Mouse (Mus musculus): Measurements from ENCODE around the gene Ppp1r12b.
A peak's percentile ranks its signal among the peaks of the same experiment; 100 is the strongest.

Ppp1r12b gene

GRCm38 (mm10) chr1:134955637-134956176, at the start of gene Ppp1r12b:
Gene Ppp1r12b (minus strand): TSS chr1:134955942.
- peak; percentile 96 for DNase-seq (ENCODE audit: low spot score)

GRCm38 (mm10) chr1:135003346-135003745, 47.6 kb upstream of the Ppp1r12b start:
- DNase-seq (ENCODE audit: low spot score): no peak

- no peak for DNase-seq (ENCODE audit: low spot score)
These were observed 44.8 kb upstream of the Ppp1r12b start for GRCm38 (mm10) chr1:135000527-135000926.

- no peak for DNase-seq (ENCODE audit: low spot score)
These were observed 42.5 kb upstream of the Ppp1r12b start for GRCm38 (mm10) chr1:134998231-134998630.

- DNase-seq (ENCODE audit: low spot score): no peak
These were observed 41.8 kb upstream of the Ppp1r12b start for GRCm38 (mm10) chr1:134997568-134997967.

GRCm38 (mm10) chr1:134996471-134996870, 40.7 kb upstream of the Ppp1r12b start:
- DNase-seq (ENCODE audit: low spot score): no peak

- no peak for DNase-seq (ENCODE audit: low spot score)
These were observed 40.2 kb upstream of the Ppp1r12b start for GRCm38 (mm10) chr1:134995954-134996353.

- DNase-seq (ENCODE audit: low spot score): no peak
These were observed 39.7 kb upstream of the Ppp1r12b start for GRCm38 (mm10) chr1:134995437-134995836.

GRCm38 (mm10) chr1:134994739-134995138, 39.0 kb upstream of the Ppp1r12b start:
- DNase-seq (ENCODE audit: low spot score): no peak

- no peak for DNase-seq (ENCODE audit: low spot score)
These were observed 36.4 kb upstream of the Ppp1r12b start for GRCm38 (mm10) chr1:134992046-134992645.

GRCm38 (mm10) chr1:134989372-134989771, 33.6 kb upstream of the Ppp1r12b start:
- DNase-seq (ENCODE audit: low spot score): peak; percentile 94

- DNase-seq (ENCODE audit: low spot score): no peak
These were observed 32.2 kb upstream of the Ppp1r12b start for GRCm38 (mm10) chr1:134987962-134988341.

- DNase-seq (ENCODE audit: low spot score): peak; percentile 83
These were observed 31.6 kb upstream of the Ppp1r12b start for GRCm38 (mm10) chr1:134987173-134987961.

- no peak for DNase-seq (ENCODE audit: low spot score)
These were observed 17.2 kb upstream of the Ppp1r12b start for GRCm38 (mm10) chr1:134972920-134973319.

- no peak for DNase-seq (ENCODE audit: low spot score)
These were observed 9.7 kb upstream of the Ppp1r12b start for GRCm38 (mm10) chr1:134965430-134965829.

GRCm38 (mm10) chr1:134962821-134963220, 7.1 kb upstream of the Ppp1r12b start:
- peak; percentile 26 for DNase-seq (ENCODE audit: low spot score)

- DNase-seq (ENCODE audit: low spot score): peak; percentile 96
These were observed 6.5 kb upstream of the Ppp1r12b start, which contains the start of gene Ube2t for GRCm38 (mm10) chr1:134962053-134962803. Gene Ube2t (plus strand): TSS chr1:134962565.

- peak; percentile 46 for DNase-seq (ENCODE audit: low spot score)
These were observed 4.9 kb upstream of the Ppp1r12b start for GRCm38 (mm10) chr1:134960634-134961033.

GRCm38 (mm10) chr1:134955050-134955636, 599 bp downstream of the Ppp1r12b start:
- DNase-seq (ENCODE audit: low spot score): peak; percentile 33

GRCm38 (mm10) chr1:134949946-134950345, 5.8 kb downstream of the Ppp1r12b start:
- no peak for DNase-seq (ENCODE audit: low spot score)

GRCm38 (mm10) chr1:134947590-134947989, 8.2 kb downstream of the Ppp1r12b start:
- no peak for DNase-seq (ENCODE audit: low spot score)

- no peak for DNase-seq (ENCODE audit: low spot score)
These were observed 12.8 kb downstream of the Ppp1r12b start for GRCm38 (mm10) chr1:134942898-134943297.
